Mouse (Mus musculus) kidney, embryonic 15.5 days (tissue): ENCODE measurements around the gene Cspg4. TPM values are rescaled to one million over a fixed set of nuclear protein-coding genes. Genes with fewer than 3 reads are reported as not detected.
"Not testable (repeated sequence)": the region's sequence is repeated elsewhere in the genome, so short reads cannot be mapped to it uniquely, and the experiment has no call there.

Source experiments
- ATAC-seq: fragments of 200-750 bp; cut with Nextera tagmentation; replicated peaks from 2 replicates; pipeline ENCODE4 v1.8.0; 2017; ENCODE audit warnings: moderate TSS enrichment; ENCODE audit not compliant: low FRiP score
- H3K27ac ChIP-seq: fragments of 300-500 bp; sonication (generic); 2 replicates; pipeline ENCODE4 v1.5.1; 2015; ENCODE audit warnings: mild to moderate bottlenecking, inconsistent platforms
- H3K27me3 ChIP-seq: fragments of 300-500 bp; sonication (generic); 2 replicates; pipeline ENCODE4 v1.6.1; 2015; ENCODE audit warnings: inconsistent platforms
- H3K36me3 ChIP-seq: fragments of 300-500 bp; sonication (generic); 2 replicates; pipeline ENCODE4 v1.6.1; 2015; ENCODE audit warnings: inconsistent platforms
- H3K4me1 ChIP-seq: fragments of 300-500 bp; sonication (generic); 2 replicates; pipeline ENCODE4 v1.6.1; 2015; ENCODE audit warnings: inconsistent platforms
- H3K4me2 ChIP-seq: fragments of 300-500 bp; sonication (generic); 2 replicates; pipeline ENCODE4 v1.6.1; 2015; ENCODE audit warnings: moderate library complexity, mild to moderate bottlenecking, inconsistent platforms
- H3K4me3 ChIP-seq: fragments of 300-500 bp; sonication (generic); replicated peaks from 2 replicates; pipeline ENCODE4 v1.5.1; 2015; ENCODE audit warnings: mild to moderate bottlenecking, inconsistent platforms
- H3K9ac ChIP-seq: fragments of 300-500 bp; sonication (generic); 2 replicates; pipeline ENCODE4 v1.6.1; 2015; ENCODE audit warnings: mild to moderate bottlenecking, inconsistent platforms
- H3K9me3 ChIP-seq: fragments of 300-500 bp; sonication (generic); replicated peaks from 2 replicates; pipeline ENCODE4 v1.6.1; 2016; ENCODE audit warnings: inconsistent platforms
- WGBS: fragments of 180-500 bp; shearing (Covaris S2); methylation state at CpG from one replicate; pipeline ENCODE4 v1.1.7; 2015; ENCODE audit warnings: mixed read lengths; 5-methylcytosine and 5-hydroxymethylcytosine counted together
- polyA plus RNA-seq: library from polyadenylated mRNA; unstranded; fragments of >200 nt; fragmentation: Nextera tagmentation; extraction: Ambion mirVana; gene quantifications from 2 replicates; pipeline ENCODE4 v1.2.1, GENCODE M21; 2015

Gene Cspg4
- polyA plus RNA-seq, 1 experiment from 2014 or later = 26.5 TPM

DNA sequence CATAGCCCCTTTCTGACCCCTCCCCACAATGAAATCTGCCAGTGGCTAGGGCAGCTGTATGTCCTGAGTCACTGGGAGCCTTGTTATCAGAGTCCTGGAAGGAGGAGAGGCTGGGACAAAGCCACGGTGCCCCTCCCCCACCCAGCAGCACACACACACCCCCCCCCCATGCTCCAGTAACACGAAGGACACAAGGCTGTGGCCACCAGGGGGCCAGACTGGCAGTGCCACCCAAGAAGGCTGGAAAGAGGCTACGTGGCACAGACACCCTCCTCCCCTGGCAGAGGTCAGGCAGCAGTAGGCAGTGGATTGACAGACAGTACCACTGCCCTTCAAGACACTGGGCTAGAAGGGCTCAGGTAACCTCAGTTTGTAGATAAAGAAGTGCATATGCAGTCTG, 29.2 kb downstream of the Cspg4 start:
- Histone ChIP-seq H3K27me3 (peaks cover 3% of the 10 kb centered on the region; the same call in 1 of the 2 replicates), H3K36me3 (peaks cover 10% of the 10 kb centered on the region), H3K4me1 (peaks cover 37% of the 10 kb centered on the region), H3K4me3 (no peak overlapping the region), H3K9me3 (no peaks in the 10 kb centered on the region), H3K27ac (0 out of 2 replicates have a peak overlapping the region, but pooled peaks have one; percentile 13), H3K9ac (no peak overlapping the region), H3K4me2 (no peak overlapping the region)
- ATAC-seq = no peak
- WGBS = 20% methylated on average over 3 of the region's 3 CpGs

DNA sequence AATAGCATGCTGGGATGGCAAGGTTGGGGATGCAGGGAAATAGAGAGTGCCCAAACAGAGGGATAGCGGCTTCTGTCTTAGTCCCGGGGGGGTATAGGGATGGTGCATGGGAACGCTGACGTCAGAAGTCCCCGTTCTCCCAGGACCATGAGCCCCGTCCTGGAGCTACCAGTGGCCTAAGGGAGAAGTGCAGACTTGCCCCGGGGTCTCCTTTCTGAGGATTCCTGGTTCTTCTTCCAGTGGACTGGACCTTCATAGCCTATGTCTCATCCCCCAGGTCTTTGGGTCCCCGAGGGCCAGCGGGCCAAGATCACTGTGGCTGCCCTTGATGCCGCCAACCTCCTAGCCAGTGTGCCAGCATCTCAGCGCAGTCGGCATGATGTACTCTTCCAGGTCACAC, 31.9 kb downstream of the Cspg4 start:
- Histone ChIP-seq H3K4me2 (no peak overlapping the region), H3K4me1 (peaks cover 46% of the 10 kb centered on the region), H3K27ac (no peak overlapping the region), H3K36me3 (peaks cover 8% of the 10 kb centered on the region; the same call in 1 of the 2 replicates), H3K4me3 (no peak overlapping the region), H3K9ac (no peak overlapping the region), H3K27me3 (no peaks in the 10 kb centered on the region), H3K9me3 (no peaks in the 10 kb centered on the region)
- 87% methylated on average over 12 of the region's 12 CpGs for WGBS
- no peak for ATAC-seq

DNA sequence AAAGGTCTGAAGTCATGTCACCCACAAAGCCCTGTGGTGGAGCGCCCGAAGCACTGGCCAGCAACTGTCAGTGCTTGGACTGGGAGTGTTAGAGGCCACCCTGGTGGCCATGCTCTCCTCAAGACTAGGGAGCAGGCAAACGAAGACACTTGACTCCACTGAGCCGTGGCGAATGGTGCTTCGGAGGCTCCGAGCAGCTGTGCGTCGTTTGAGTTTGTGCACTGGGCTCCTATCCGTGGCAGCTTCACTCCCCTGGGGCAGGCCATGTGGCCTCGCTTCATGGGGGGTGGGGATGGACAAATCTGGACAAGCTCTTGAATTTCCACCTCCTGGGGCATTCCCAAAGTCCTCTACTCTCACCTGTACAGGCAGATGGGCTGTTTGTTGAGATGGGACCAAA, 34.6 kb downstream of the Cspg4 start:
- H3K36me3 ChIP-seq = peaks cover 8% of the 10 kb centered on the region; the same call in 1 of the 2 replicates
- 38% methylated on average over 11 of the region's 11 CpGs for WGBS
- H3K27ac ChIP-seq = no peak overlapping the region
- H3K4me1 ChIP-seq = peaks cover 22% of the 10 kb centered on the region
- ATAC-seq = peak; percentile 15; the same call in 1 of the 2 replicates
- no peaks in the 10 kb centered on the region for H3K9me3 ChIP-seq
- no peaks in the 10 kb centered on the region for H3K27me3 ChIP-seq
- no peak overlapping the region for H3K9ac ChIP-seq
- H3K4me3 ChIP-seq = no peak overlapping the region
- H3K4me2 ChIP-seq = no peak overlapping the region

DNA sequence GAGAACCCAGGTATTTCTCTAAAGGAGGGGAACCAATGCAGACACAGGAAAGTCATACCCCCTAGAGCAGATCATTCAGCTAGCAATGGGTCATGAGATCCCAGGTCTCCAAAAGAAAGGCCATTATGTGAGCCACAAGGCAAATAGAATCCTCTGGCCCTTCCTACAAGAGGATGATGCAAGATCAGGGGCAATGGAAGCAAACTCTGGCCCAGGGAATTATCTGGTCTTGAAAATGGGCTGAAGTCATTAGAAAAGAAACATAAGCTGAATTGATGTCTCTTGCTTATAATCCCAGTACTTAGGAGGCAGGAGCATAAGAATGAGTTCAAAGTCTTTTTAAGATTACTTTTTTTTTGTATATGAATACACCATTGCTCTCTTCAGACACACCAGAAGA, 35.2 kb downstream of the Cspg4 start:
- no peaks in the 10 kb centered on the region for H3K9me3 ChIP-seq
- peaks cover 22% of the 10 kb centered on the region for H3K4me1 ChIP-seq
- no peak overlapping the region for H3K4me3 ChIP-seq
- H3K27ac ChIP-seq = no peak overlapping the region
- H3K27me3 ChIP-seq = no peaks in the 10 kb centered on the region
- no peak overlapping the region for H3K4me2 ChIP-seq
- ATAC-seq = no peak
- H3K36me3 ChIP-seq = peaks cover 7% of the 10 kb centered on the region; the same call in 1 of the 2 replicates
- no peak overlapping the region for H3K9ac ChIP-seq

DNA sequence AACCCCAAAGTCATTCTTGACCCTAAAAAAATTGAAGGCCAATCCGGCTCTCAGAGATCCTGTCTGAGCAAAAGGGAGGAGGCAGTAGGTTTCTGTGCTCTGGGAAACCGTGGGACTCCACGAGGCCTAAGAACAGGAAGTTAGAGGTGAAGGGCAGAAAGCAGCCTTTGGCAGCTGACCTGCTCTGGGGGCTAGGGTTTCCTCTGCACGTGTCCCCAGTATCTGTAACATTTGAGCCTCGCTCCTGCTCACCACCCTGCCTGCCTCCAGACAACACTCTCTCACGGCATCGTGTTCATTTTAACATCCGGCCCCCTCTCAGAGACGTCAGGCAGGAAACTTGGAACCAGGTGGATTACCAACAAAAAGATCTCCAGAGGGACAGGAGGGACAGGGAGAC, 35.7 kb downstream of the Cspg4 start:
- Histone ChIP-seq H3K9ac (no peak overlapping the region), H3K4me3 (no peak overlapping the region), H3K36me3 (peaks cover 4% of the 10 kb centered on the region; the same call in 1 of the 2 replicates), H3K27ac (peak overlapping the region; percentile 37; the same call in 1 of the 2 replicates), H3K4me2 (no peak overlapping the region), H3K27me3 (no peaks in the 10 kb centered on the region), H3K4me1 (peaks cover 22% of the 10 kb centered on the region), H3K9me3 (no peaks in the 10 kb centered on the region)
- ATAC-seq = no peak
- 21% methylated on average over 9 of the region's 9 CpGs for WGBS

DNA sequence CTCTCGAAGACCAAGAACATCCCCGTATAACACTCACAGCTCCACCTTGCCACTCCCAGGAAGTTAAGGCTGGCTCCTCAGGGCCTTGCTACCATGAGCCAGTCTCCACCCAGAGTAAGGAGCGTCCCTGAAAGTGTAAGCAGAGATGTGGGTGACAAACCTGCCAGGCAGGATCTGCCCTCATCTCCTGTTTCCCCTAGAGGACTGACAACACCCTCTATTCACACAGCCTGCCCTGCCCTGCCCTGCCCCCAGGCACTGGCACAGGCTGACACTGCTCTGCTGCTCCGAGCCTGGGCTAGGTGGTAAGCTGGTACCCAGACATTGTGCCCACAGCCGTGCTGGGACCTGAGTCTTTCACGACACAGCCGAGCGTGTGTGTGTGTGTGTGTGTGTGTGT, 36.4 kb downstream of the Cspg4 start:
- WGBS = 59% methylated on average over 8 of the region's 8 CpGs
- H3K4me3 ChIP-seq = no peak overlapping the region
- ATAC-seq = no peak
- H3K27ac ChIP-seq = peak overlapping the region; percentile 37; the same call in 1 of the 2 replicates
- H3K4me2 ChIP-seq = no peak overlapping the region
- H3K4me1 ChIP-seq = peaks cover 22% of the 10 kb centered on the region
- H3K9ac ChIP-seq = no peak overlapping the region
- H3K27me3 ChIP-seq = no peaks in the 10 kb centered on the region
- no peaks in the 10 kb centered on the region for H3K9me3 ChIP-seq
- peaks cover 4% of the 10 kb centered on the region; the same call in 1 of the 2 replicates for H3K36me3 ChIP-seq

DNA sequence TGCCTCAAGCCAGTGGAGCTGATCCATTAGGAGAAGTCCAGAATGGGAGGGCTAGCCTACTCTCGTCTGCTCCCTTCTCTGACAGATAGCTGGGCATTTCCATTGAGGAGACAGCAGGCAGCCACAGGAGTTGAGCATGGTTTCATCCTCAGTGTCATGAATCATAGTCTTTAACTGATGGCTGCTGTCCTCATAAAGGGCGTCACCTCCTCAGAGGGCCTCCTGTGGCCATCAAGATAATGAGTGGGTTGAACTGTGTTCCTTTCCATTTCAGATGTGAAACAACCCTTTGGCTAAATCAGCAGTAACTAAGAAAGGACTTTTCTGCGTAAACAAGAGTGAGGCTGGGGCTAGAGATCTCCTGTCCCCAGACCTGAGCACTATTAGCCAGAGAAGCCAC, 38.8 kb downstream of the Cspg4 start:
- Histone ChIP-seq H3K36me3 (no peaks in the 10 kb centered on the region), H3K27ac (no peak overlapping the region), H3K9ac (no peak overlapping the region), H3K4me2 (no peak overlapping the region), H3K4me1 (peaks cover 20% of the 10 kb centered on the region), H3K4me3 (no peak overlapping the region), H3K27me3 (no peaks in the 10 kb centered on the region), H3K9me3 (no peaks in the 10 kb centered on the region)
- WGBS = 83% methylated on average over 3 of the region's 3 CpGs
- no peak for ATAC-seq

DNA sequence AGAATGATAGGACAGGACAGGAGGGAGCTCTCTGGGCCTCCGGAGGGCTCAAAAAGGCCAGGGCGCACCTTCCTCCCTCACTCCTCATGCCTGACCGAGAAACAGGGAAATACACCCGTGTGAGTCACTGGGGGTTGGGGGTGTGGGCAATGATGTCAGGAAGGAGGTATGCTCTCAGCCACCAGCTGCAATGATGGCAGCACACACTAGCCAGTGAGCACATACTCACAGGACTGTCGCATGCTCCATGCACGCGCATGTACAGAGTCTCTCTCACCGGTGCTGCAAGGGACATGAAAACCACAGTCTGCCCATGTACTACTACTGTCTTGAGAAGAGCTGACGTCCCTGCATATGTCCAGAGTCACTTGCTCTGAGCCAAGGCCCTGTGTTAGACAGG, 42.7 kb downstream of the Cspg4 start:
- WGBS = 78% methylated on average over 9 of the region's 9 CpGs
- Histone ChIP-seq H3K4me2 (no peak overlapping the region), H3K4me1 (no peaks in the 10 kb centered on the region), H3K4me3 (no peak overlapping the region), H3K27me3 (no peaks in the 10 kb centered on the region), H3K27ac (no peak overlapping the region), H3K36me3 (no peaks in the 10 kb centered on the region), H3K9me3 (no peaks in the 10 kb centered on the region), H3K9ac (no peak overlapping the region)
- no peak for ATAC-seq

DNA sequence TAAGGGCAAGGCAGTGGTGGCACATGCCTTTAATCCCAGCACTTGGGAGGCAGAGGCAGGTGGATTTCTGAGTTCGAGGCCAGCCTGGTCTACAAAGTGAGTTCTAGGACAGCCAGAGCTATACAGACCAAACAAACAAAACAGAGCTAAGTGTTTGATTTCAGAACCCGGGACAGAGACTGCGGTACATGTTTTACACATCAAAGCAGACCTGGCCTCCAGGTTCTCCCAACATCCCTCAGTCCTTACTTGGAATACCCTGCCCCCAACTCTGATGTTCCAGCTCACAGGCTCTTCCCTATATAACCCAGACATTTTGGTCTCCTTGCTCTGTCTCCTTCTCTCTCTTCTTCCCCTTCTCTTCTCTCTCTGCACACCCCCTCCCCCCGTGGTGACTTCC, 45.2 kb downstream of the Cspg4 start:
- not testable (repeated sequence) for H3K4me3 ChIP-seq, H3K27ac ChIP-seq, H3K9ac ChIP-seq, H3K4me1 ChIP-seq, H3K27me3 ChIP-seq, H3K36me3 ChIP-seq, ATAC-seq, H3K4me2 ChIP-seq, H3K9me3 ChIP-seq
- WGBS = 48% methylated on average over 4 of the region's 4 CpGs

DNA sequence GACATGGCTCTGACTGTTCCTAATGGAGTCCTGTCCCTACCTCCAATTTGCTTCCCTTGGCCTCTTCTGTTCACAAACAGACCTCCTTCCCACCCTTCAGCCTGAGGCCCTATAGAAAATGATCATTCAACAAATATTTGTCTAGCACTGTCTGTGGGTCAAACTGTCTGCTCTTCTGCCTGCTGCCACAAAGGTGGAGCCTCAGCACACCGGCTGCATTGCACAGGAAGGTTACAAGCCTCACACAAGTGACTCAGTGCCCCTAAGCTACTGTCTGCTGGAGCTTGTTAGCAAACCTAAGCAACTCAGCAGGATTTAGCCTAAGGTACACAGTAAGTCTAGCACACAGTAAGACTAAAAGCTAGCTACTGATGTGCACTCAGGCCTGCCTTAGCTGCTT, 46.2 kb downstream of the Cspg4 start:
- Histone ChIP-seq H3K9me3 (no peaks in the 10 kb centered on the region), H3K36me3 (peaks cover 12% of the 10 kb centered on the region), H3K4me3 (no peak overlapping the region), H3K27ac (no peak overlapping the region), H3K27me3 (no peaks in the 10 kb centered on the region), H3K9ac (no peak overlapping the region), H3K4me1 (no peaks in the 10 kb centered on the region), H3K4me2 (no peak overlapping the region)
- no peak for ATAC-seq
- 70% methylated on average over 1 of the region's 1 CpGs for WGBS

DNA sequence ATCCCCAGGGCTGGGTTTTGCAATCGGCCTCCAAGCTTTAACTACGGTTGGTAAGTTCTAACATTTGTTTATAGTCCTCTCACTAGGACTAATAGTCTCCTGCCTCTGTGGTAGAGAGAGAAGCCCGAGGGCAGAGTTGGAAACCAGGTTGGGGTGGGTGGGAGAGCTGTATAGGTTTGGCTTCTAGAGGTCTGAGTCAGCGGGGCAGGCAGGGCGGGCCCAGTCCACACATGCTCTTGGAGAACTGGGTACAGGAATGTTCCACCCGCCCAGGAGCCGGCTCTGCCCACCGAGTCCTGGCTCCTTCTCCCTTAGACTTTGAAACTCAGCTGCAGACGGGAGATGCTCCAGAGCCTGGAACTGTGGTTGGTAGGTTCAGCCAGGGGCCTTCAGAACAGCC, 49.2 kb downstream of the Cspg4 start:
- H3K4me3 ChIP-seq = no peak overlapping the region
- WGBS = 86% methylated on average over 9 of the region's 9 CpGs
- peaks cover 38% of the 10 kb centered on the region for H3K36me3 ChIP-seq
- H3K27ac ChIP-seq = no peak overlapping the region
- no peak overlapping the region for H3K4me2 ChIP-seq
- no peak overlapping the region for H3K9ac ChIP-seq
- ATAC-seq = no peak
- no peaks in the 10 kb centered on the region for H3K4me1 ChIP-seq
- no peaks in the 10 kb centered on the region for H3K27me3 ChIP-seq
- H3K9me3 ChIP-seq = no peaks in the 10 kb centered on the region

DNA sequence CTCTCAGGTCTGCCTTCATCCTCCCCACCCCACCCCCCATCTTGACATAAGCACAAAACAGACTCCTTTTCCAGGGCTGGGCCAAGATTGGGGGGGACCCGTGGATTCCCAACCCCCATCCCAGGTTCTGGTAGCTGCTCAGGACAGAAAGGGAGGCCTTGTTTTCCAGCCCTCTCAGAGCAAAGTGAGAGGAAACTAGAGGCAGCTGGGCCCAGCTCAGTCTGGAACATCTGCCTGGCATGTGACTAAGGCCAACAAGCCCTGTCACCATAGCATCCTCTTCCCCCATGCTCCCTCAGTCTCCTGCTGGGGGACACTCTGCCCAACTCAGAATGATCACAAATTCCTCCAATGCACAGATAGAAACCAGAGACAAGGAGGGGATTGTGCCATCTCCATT, 50.3 kb downstream of the Cspg4 start:
- no peak overlapping the region for H3K9ac ChIP-seq
- H3K4me3 ChIP-seq = no peak overlapping the region

DNA sequence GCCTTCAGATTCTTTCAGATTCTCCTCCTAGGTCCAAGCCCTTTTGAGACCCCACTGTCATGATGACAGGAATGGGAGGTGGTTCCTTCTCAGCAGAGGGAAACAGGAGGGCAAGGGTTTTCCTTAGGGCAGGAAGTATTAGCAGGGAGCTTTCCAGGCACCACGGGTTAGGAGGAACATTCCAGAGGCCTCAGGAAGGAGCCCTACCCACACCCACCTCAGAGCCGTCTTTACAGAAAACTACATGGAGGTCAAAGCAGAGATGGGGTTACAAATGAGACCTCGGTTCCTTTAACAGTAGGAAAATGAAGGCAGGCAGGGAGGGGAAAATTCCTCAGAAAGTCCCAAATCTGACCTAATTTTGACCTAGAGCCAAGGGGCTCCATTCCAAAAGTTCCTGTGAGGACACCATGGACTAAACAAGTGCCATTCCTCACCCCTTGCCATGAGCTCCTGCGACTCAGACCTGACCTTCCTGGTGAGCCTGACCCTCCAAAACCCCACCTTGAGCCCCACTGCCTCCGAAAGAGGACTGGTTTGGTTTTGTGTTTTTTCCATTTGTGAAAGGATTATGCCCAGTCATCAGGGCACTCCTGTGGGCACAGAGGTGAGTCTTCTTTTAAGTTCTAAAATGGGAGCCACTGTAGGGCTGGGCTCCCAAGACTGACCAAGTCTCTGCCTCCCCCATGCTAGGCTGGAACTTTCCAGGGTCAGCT, 51.0 kb downstream of the Cspg4 start:
- Histone ChIP-seq H3K9me3 (no peaks in the 10 kb centered on the region), H3K27me3 (no peaks in the 10 kb centered on the region), H3K27ac (no peak overlapping the region), H3K4me1 (no peaks in the 10 kb centered on the region), H3K9ac (no peak overlapping the region), H3K4me2 (no peak overlapping the region), H3K4me3 (no peak overlapping the region), H3K36me3 (peaks cover 52% of the 10 kb centered on the region)
- WGBS = 75% methylated on average over 5 of the region's 5 CpGs
- no peak for ATAC-seq

More for the DNA sequence above, 50.3 kb downstream of the Cspg4 start:
- H3K4me2 ChIP-seq = no peak overlapping the region
- peaks cover 48% of the 10 kb centered on the region for H3K36me3 ChIP-seq
- H3K4me1 ChIP-seq = no peaks in the 10 kb centered on the region
- ATAC-seq = no peak
- H3K9me3 ChIP-seq = no peaks in the 10 kb centered on the region
- no peaks in the 10 kb centered on the region for H3K27me3 ChIP-seq
- WGBS = 95% methylated on average over 1 of the region's 1 CpGs
- no peak overlapping the region for H3K27ac ChIP-seq
